Mouse (Mus musculus) lung, postnatal 10 days (tissue): ENCODE data around the gene Tmem132b.

ENCODE experiments used
- DNase-seq: peaks from one replicate; pipeline ENCODE4 v3.0.0; 2021

Tmem132b gene

GRCm38 (mm10) chr5:125799622-125800021 is 268.0 kb downstream of the Tmem132b start:
- no peak for DNase-seq

- no peak for DNase-seq
Measured at GRCm38 (mm10) chr5:125800025-125800424, 268.5 kb downstream of the Tmem132b start.

- no peak for DNase-seq
Measured at GRCm38 (mm10) chr5:125802801-125803200, 271.2 kb downstream of the Tmem132b start.

- no peak for DNase-seq
Measured at GRCm38 (mm10) chr5:125805327-125805726, 273.8 kb downstream of the Tmem132b start.

GRCm38 (mm10) chr5:125807861-125808260 is 276.3 kb downstream of the Tmem132b start:
- no peak for DNase-seq

GRCm38 (mm10) chr5:125829342-125829741 is 297.8 kb downstream of the Tmem132b start:
- no peak for DNase-seq

- no peak for DNase-seq
Measured at GRCm38 (mm10) chr5:125835890-125836289, 304.3 kb downstream of the Tmem132b start.

- no peak for DNase-seq
Measured at GRCm38 (mm10) chr5:125836761-125837160, 305.2 kb downstream of the Tmem132b start.
